Mouse (Mus musculus): ENCODE measurements at regions not wholly inside any gene's neighbourhood (a gene's known extent, or its start where the extent isn't known, plus 50 kb on each side); places are given as distances from the start of the nearest gene placed in this dataset.
A peak's percentile ranks its signal among the peaks of the same experiment; 100 is the strongest.

GRCm38 (mm10) chr2:136617138-136617537 lies 96.1 kb upstream of the Snap25 start:
- no peak for DNase-seq (ENCODE audit: low spot score)

GRCm38 (mm10) chr2:136618114-136618513 lies 95.1 kb upstream of the Snap25 start:
- DNase-seq (ENCODE audit: low spot score): no peak

- DNase-seq (ENCODE audit: low spot score): no peak
These were observed 92.9 kb upstream of the Snap25 start for GRCm38 (mm10) chr2:136620309-136620708.

- DNase-seq (ENCODE audit: low spot score): no peak
These were observed 92.3 kb upstream of the Snap25 start for GRCm38 (mm10) chr2:136620969-136621368.

- no peak for DNase-seq (ENCODE audit: low spot score)
These were observed 89.3 kb upstream of the Snap25 start for GRCm38 (mm10) chr2:136623808-136624489.

GRCm38 (mm10) chr2:136624490-136624850 lies 88.8 kb upstream of the Snap25 start:
- DNase-seq (ENCODE audit: low spot score): no peak

- DNase-seq (ENCODE audit: low spot score): no peak
These were observed 66.3 kb upstream of the Snap25 start for GRCm38 (mm10) chr2:136646917-136647316.

GRCm38 (mm10) chr2:136648606-136649005 lies 64.6 kb upstream of the Snap25 start:
- peak; percentile 64 for DNase-seq (ENCODE audit: low spot score)

- DNase-seq (ENCODE audit: low spot score): no peak
These were observed 62.5 kb upstream of the Snap25 start for GRCm38 (mm10) chr2:136650721-136651120.

GRCm38 (mm10) chr2:136652206-136653003 lies 60.8 kb upstream of the Snap25 start:
- DNase-seq (ENCODE audit: low spot score): no peak

Data from urinary bladder, postnatal 25 days (tissue).